Mouse (Mus musculus) midbrain, embryonic 11.5 days (tissue): ENCODE results near the gene Zfp827. TPM values are rescaled to one million over a fixed set of nuclear protein-coding genes. Genes with fewer than 3 reads are reported as not detected.

ENCODE experiments used
- ATAC-seq: fragments of 200-750 bp; cut with Nextera tagmentation; 2 replicates; pipeline ENCODE4 v1.8.0; 2017; ENCODE audit warnings: moderate TSS enrichment, moderate library complexity; ENCODE audit not compliant: low FRiP score
- DNase-seq: peaks from one replicate; pipeline ENCODE4 v3.0.0; 2015; ENCODE audit warnings: low spot score; ENCODE audit errors: missing footprints
- H3K27ac ChIP-seq: fragments of 300-500 bp; sonication (generic); 2 replicates; pipeline ENCODE4 v1.5.1; 2014; ENCODE audit warnings: low read depth, low read length
- H3K27me3 ChIP-seq: fragments of 300-500 bp; sonication (generic); 2 replicates; pipeline ENCODE4 v1.6.1; 2014; ENCODE audit warnings: mild to moderate bottlenecking, low read length, moderate library complexity, mixed read lengths; ENCODE audit not compliant: control insufficient read depth, insufficient read depth
- H3K36me3 ChIP-seq: fragments of 300-500 bp; sonication (generic); 2 replicates; pipeline ENCODE4 v1.6.1; 2014; ENCODE audit warnings: mild to moderate bottlenecking, low read length, moderate library complexity, mixed read lengths; ENCODE audit not compliant: control insufficient read depth, insufficient read depth
- H3K4me1 ChIP-seq: fragments of 300-500 bp; sonication (generic); 2 replicates; pipeline ENCODE4 v1.6.1; 2014; ENCODE audit warnings: low read length; ENCODE audit not compliant: control insufficient read depth, insufficient read depth
- H3K4me2 ChIP-seq: fragments of 300-500 bp; sonication (generic); 2 replicates; pipeline ENCODE4 v1.6.1; 2014; ENCODE audit warnings: mild to moderate bottlenecking, moderate library complexity
- H3K4me3 ChIP-seq: fragments of 300-500 bp; sonication (generic); 2 replicates; pipeline ENCODE4 v1.5.1; 2014; ENCODE audit warnings: low read depth, low read length
- H3K9ac ChIP-seq: fragments of 300-500 bp; sonication (generic); 2 replicates; pipeline ENCODE4 v1.6.1; 2014; ENCODE audit warnings: low read length
- H3K9me3 ChIP-seq: fragments of 300-500 bp; sonication (generic); 2 replicates; pipeline ENCODE4 v1.6.1; 2016; ENCODE audit warnings: low read length; ENCODE audit not compliant: control insufficient read depth
- WGBS: fragments of 180-500 bp; shearing (Covaris S2); extraction: QIAGEN DNeasy Blood & Tissue Kit; methylation state at CpG from one replicate; pipeline ENCODE4 v1.1.7; 2014; 5-methylcytosine and 5-hydroxymethylcytosine counted together
- polyA plus RNA-seq: library from polyadenylated mRNA; unstranded; fragments of >200 nt; fragmentation: Nextera tagmentation; extraction: Ambion mirVana; gene quantifications from 2 replicates; pipeline ENCODE4 v1.2.1, GENCODE M21; 2014

Zfp827 gene
- polyA plus RNA-seq, 1 experiment from 2014 or later = 9.5 TPM

GRCm38 (mm10) chr8:79222752-79223141 is 194.5 kb downstream of the Zfp827 start:
- H3K4me1 ChIP-seq = no peaks in the 10 kb centered on the region
- no peak overlapping the region for H3K4me3 ChIP-seq
- no peaks in the 10 kb centered on the region for H3K36me3 ChIP-seq
- no peak overlapping the region for H3K27ac ChIP-seq
- 75% methylated on average over 5 of the region's 5 CpGs for WGBS
- DNase-seq (no peak), ATAC-seq (no peak)
- H3K27me3 ChIP-seq = no peaks in the 10 kb centered on the region
- H3K9me3 ChIP-seq = no peaks in the 10 kb centered on the region; the same call in 1 of the 2 replicates
- H3K9ac ChIP-seq = no peak overlapping the region
- no peak overlapping the region for H3K4me2 ChIP-seq

DNA sequence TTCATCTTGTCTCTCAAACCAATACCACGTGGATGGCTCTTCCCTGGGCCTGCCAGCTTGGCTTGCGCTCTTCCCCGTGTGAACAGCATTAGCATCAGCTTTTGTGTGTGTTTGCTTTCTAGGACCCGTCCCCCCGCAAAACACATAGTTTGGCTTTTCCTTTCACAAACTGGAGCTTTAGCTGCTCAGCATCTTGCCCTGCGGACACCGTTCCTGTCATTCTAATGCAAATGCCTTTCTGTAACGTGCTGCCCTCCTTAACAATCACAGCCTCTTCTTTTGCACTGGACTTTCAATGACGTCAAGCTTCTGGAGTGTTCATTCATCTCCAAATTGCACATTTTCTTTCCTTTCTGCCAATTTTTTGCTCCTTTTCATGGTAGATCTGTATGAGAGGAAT is 196.1 kb downstream of the Zfp827 start:
- Histone ChIP-seq H3K4me2 (no peak overlapping the region), H3K36me3 (no peaks in the 10 kb centered on the region), H3K4me3 (no peak overlapping the region), H3K9me3 (no peaks in the 10 kb centered on the region; the same call in 1 of the 2 replicates), H3K27ac (no peak overlapping the region), H3K9ac (no peak overlapping the region), H3K4me1 (no peaks in the 10 kb centered on the region), H3K27me3 (no peaks in the 10 kb centered on the region)
- DNase-seq (peak; percentile 85), ATAC-seq (peak; percentile 48; the same call in 1 of the 2 replicates)
- 32% methylated on average over 9 of the region's 9 CpGs for WGBS

DNA sequence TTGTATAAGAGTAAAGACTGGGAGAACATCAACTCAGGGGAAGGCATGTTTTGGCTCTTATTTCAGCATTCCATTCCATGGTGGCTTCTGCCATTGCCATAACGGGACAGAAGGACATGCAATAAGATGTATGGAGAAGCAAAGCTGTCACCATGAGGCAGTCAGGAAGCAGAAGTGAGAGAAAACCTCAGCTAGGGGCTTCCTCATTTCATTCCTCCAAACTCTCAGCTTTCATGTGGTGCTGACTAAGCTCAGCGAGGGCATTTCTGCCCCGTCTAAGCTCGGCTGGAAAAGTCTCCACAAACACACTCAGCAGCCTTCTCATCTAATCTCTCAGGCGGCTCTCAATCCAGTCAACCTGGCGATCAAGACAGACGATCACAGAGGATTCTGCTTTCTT is 197.3 kb downstream of the Zfp827 start:
- Histone ChIP-seq H3K36me3 (no peaks in the 10 kb centered on the region), H3K27me3 (no peaks in the 10 kb centered on the region), H3K9ac (no peak overlapping the region), H3K4me3 (no peak overlapping the region), H3K4me1 (no peaks in the 10 kb centered on the region), H3K4me2 (no peak overlapping the region), H3K9me3 (no peaks in the 10 kb centered on the region; the same call in 1 of the 2 replicates), H3K27ac (no peak overlapping the region)
- DNase-seq = no peak
- 82% methylated on average over 7 of the region's 7 CpGs for WGBS
- no peak for ATAC-seq

DNA sequence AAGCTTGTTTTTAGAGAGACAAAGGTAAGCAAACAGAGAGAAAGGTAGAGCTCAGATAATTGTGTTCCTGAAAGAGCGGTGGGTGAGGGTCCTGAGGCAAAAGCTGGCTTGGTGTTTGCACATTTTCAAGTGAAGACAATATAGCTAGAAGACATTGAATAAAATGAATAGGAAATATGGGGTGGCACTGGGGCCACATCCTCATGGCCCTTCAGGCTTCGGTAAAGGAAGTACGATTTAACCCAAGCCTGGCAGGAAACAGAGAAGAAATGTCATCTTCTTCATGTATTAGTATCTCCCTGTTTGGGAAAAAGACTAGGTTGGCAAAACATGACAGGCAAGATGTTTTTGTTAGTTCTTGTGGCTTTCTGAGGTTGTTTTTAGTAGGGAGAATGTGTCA is 197.8 kb downstream of the Zfp827 start:
- Histone ChIP-seq H3K4me3 (no peak overlapping the region), H3K4me2 (no peak overlapping the region), H3K9me3 (no peaks in the 10 kb centered on the region; the same call in 1 of the 2 replicates), H3K27me3 (no peaks in the 10 kb centered on the region), H3K9ac (no peak overlapping the region), H3K27ac (no peak overlapping the region), H3K36me3 (no peaks in the 10 kb centered on the region), H3K4me1 (no peaks in the 10 kb centered on the region)
- ATAC-seq (no peak), DNase-seq (no peak)
- WGBS = 95% methylated on average over 3 of the region's 3 CpGs

- H3K36me3 ChIP-seq = no peaks in the 10 kb centered on the region
- no peaks in the 10 kb centered on the region; the same call in 1 of the 2 replicates for H3K9me3 ChIP-seq
- H3K9ac ChIP-seq = no peak overlapping the region
- H3K4me2 ChIP-seq = no peak overlapping the region
- no peak overlapping the region for H3K4me3 ChIP-seq
- no peaks in the 10 kb centered on the region for H3K4me1 ChIP-seq
- H3K27me3 ChIP-seq = no peaks in the 10 kb centered on the region
- DNase-seq (no peak), ATAC-seq (no peak)
- WGBS = 83% methylated on average over 4 of the region's 4 CpGs
- no peak overlapping the region for H3K27ac ChIP-seq
Measured at GRCm38 (mm10) chr8:79227194-79227593, 199.0 kb downstream of the Zfp827 start.

DNA sequence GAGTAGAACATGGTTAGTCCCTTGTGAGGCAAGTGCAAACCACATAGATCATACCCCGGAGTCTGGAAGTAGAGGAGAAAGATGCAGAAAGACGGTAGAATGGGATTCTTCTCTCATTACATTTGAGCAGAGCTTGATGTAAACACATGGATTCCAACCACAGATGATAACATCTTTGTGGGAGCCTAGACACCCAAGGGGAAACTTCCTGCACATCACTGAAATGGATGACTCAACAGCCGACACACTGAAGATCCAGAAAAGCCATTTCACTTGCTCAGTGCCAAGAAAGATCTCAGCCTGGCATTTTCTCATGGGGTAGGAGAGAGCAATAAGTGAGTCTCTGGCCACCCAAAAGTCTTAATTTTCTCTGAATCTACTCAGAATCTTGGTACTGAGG is 199.7 kb downstream of the Zfp827 start:
- WGBS = 91% methylated on average over 3 of the region's 3 CpGs

DNA sequence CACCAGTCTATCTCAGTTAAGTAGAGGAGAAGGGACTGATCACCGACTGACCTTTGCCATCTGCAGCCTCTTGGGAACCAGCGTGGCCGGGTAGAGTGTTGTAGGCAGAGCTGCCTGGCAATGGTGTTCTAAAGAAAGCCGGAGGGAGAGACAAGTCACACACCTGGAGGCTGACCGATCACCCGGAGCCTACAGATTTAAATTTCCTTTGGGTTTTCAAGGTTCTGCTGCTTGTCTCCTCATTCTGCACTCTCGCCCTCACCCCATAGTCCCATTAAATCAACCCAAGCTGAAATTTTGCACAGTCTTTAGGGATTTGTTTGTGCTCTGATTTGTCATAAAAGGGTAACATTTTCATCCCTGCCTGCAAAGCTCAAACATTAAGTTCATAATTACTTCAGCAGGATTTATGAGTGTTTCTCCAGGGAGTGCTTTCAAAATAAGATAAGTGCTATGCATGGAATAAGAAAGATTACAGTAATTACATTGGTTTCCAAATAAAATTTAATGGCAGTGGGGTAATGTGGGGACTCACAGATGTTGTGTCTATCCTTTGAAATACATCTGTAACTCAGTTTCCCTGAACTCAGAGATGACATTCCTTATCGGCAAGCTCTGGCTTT is 201.1 kb downstream of the Zfp827 start:
- H3K27ac ChIP-seq = no peak overlapping the region
- 89% methylated on average over 8 of the region's 8 CpGs for WGBS
- ATAC-seq (no peak), DNase-seq (no peak)
- no peaks in the 10 kb centered on the region; the same call in 1 of the 2 replicates for H3K9me3 ChIP-seq
- H3K27me3 ChIP-seq = no peaks in the 10 kb centered on the region
- no peak overlapping the region for H3K4me2 ChIP-seq
- no peak overlapping the region for H3K4me3 ChIP-seq
- no peaks in the 10 kb centered on the region for H3K4me1 ChIP-seq
- no peaks in the 10 kb centered on the region for H3K36me3 ChIP-seq
- no peak overlapping the region for H3K9ac ChIP-seq

More for the DNA sequence above, 199.7 kb downstream of the Zfp827 start:
- ATAC-seq (no peak), DNase-seq (no peak)
- Histone ChIP-seq H3K4me1 (no peaks in the 10 kb centered on the region), H3K27ac (no peak overlapping the region), H3K4me3 (no peak overlapping the region), H3K36me3 (no peaks in the 10 kb centered on the region), H3K27me3 (no peaks in the 10 kb centered on the region), H3K4me2 (no peak overlapping the region), H3K9me3 (no peaks in the 10 kb centered on the region; the same call in 1 of the 2 replicates), H3K9ac (no peak overlapping the region)

DNA sequence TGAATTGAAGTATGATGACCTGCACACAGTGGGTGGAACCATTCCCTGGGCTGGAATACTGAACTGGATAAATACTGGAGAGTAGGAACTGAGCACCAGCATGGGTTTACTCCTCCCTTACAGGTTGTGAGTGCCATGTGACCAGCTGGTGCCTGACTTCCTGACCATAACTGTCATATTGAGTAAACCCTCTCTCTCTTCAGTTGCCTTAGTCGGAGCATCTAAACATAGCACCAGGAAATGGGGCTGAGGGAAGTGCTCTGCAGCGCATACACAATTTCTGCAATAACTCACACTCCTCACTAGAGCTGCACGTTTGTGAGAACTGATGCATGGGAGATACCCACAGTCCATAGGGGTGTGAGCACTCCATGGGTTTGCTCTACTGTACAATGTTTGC is 211.1 kb downstream of the Zfp827 start:
- Histone ChIP-seq H3K36me3 (no peaks in the 10 kb centered on the region), H3K4me1 (no peaks in the 10 kb centered on the region), H3K4me3 (no peak overlapping the region), H3K27ac (no peak overlapping the region), H3K9me3 (no peaks in the 10 kb centered on the region), H3K27me3 (no peaks in the 10 kb centered on the region), H3K9ac (no peak overlapping the region), H3K4me2 (no peak overlapping the region)
- 88% methylated on average over 3 of the region's 3 CpGs for WGBS
- DNase-seq = no peak
- no peak for ATAC-seq

- Histone ChIP-seq H3K9me3 (no peaks in the 10 kb centered on the region), H3K9ac (no peak overlapping the region), H3K36me3 (no peaks in the 10 kb centered on the region), H3K27ac (no peak overlapping the region), H3K27me3 (no peaks in the 10 kb centered on the region), H3K4me3 (no peak overlapping the region), H3K4me2 (no peak overlapping the region), H3K4me1 (no peaks in the 10 kb centered on the region)
- WGBS = 91% methylated on average over 7 of the region's 7 CpGs
- DNase-seq (no peak), ATAC-seq (no peak)
Measured at GRCm38 (mm10) chr8:79239996-79240395, 211.8 kb downstream of the Zfp827 start.
